Mouse (Mus musculus): ENCODE measurements around the gene Pigc. TPM values are rescaled to one million over a fixed set of nuclear protein-coding genes. Genes with fewer than 3 reads are reported as not detected.
A peak's percentile ranks its signal among the peaks of the same experiment; 100 is the strongest.

Gene Pigc
- total RNA-seq, 2 experiments from 2014 or later = 8.9 to 11.6 TPM

DNA sequence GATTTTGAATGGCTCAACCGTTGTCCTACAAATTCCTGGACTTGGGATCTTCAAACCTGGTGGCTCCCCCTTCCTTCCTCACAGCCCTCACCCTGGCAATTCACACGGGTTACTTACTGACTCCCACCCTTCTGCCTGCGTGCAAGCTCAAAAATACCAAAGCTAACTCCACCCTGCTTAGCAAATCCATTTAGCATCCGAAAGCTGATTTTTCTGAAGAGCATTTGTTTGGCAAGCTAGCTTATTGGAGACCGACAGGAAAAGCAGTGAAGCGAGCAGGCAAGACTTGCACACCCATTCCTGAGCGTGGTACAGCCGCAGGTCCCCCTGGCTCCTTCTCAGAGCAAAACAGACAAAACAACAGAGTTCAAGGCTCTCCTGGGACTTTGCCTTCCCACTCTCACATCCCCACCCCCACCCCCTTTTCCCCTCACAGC is 39.7 kb downstream of the Pigc start:
- peak; percentile 25 to 33 for DNase-seq

DNA sequence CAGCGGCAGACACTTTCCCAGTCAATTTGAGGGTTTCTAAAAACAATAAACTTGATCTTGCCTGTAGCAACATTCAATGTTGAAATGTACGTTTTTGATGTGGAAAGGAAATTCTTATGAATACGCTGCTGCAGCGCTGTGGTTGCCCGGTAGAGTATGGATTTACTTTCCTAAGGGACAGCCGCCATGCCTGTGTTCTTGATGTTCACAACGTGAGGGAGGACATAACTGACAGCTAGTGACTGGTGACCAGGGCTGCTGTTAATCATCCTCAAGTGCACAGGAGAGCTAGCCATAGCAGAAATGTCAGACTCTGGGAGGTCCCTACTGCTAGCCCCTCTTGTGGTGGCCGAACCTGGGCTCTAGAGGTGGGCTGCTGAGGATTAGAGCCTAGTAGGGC is 40.1 kb downstream of the Pigc start:
- no peak for DNase-seq

DNA sequence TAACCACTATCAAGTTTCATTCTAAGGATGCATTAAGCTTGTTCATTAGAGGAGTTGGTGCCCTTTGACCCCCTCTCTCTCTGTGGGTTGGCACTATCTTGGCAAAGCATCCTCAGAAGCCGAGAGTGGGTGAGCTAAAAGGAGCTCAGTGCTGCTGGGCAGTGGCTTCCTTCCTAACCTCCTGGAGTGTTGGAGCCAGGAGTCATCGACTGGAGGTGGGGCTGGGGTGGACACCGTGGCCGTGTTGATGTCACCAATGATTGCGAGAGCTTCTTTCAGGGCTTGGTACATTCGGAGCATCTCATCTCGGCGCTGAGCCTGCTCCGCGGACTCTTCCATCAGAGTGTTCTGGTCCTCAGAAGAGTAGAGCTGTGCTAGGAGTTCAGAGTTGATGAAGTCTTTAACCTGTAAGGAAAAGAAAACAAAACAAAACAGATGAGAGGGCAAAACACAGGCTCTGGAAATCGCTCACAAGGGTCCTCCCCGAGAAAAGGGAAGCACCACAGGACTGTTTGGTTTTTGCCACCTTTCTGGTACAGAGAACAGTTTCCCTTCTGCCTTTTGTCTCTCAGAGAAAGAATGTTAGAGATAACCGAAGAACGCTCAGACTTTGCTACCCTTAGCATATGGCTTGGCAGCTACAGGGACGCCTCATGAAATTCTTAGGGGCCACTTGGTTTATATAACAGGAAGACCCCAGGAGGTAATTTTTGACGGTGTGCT is 42.7 kb downstream of the Pigc start:
- DNase-seq = no peak

DNA sequence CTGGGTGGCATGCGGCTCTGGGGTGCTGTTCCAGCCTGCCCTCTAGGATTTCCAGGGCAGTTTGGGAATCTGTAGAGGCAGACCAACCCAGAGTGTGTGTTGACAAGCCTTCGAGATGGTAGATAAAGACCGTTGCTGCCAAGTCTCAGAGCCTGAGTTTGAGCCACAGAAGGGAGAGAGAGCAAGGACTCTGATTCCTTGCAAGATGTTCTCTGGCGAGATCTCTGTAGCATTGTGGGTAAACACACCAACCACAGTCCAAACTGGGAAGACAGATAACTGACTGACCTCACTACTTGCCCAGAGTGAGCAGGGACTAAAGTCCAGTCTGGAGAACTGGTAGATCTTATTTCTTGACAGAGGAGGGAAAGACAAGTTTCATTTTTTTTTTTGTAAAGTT is 44.6 kb downstream of the Pigc start:
- no peak for DNase-seq

DNA sequence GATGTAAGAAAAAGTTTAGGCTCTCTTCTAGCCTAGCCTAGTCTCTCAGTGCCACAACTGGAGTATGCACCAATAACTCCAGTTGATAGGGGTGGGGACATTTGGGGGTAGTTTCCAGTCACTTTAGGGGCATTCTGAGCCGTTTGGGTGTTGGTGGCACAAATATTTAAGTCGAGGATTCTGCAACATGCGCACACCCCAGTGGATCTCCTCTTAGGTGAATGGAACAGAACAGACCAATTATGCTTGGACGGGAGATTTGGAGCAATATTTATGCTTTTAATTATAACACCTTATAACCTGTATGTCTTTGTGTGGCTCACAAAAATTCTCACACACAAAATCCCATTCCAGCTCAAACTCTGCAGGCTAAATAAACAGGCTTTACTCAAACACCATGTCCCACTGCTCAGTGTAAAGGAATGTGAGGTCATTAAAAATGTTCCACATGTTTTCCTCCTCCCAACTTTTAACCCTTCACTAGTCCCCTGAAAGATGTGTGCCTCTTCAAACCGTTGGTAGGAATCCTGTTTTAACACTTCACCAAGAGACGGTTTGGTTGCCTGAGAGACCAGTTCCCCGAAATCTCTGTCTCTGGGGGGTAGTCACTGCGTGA is 46.4 kb downstream of the Pigc start:
- no peak for DNase-seq

DNA sequence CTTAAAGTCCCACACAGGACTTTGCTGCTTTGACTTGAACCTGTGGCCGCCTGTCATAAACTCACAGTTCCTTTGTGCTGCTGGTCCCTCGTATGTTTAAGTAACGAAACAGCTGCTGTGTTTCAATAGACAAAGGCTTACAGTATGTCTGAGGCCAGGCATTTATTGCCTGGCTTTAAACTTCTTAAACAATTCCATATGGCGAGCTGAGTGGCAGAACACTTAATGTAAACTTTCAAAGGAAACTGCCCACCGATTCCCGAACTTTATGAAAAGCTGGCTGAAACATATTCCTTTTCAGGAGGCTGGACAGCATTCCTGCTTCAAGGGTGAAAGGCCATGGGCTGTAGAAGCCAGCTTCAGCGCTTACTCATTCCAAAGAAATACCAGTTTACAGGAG is 48.0 kb downstream of the Pigc start:
- no peak for DNase-seq

DNA sequence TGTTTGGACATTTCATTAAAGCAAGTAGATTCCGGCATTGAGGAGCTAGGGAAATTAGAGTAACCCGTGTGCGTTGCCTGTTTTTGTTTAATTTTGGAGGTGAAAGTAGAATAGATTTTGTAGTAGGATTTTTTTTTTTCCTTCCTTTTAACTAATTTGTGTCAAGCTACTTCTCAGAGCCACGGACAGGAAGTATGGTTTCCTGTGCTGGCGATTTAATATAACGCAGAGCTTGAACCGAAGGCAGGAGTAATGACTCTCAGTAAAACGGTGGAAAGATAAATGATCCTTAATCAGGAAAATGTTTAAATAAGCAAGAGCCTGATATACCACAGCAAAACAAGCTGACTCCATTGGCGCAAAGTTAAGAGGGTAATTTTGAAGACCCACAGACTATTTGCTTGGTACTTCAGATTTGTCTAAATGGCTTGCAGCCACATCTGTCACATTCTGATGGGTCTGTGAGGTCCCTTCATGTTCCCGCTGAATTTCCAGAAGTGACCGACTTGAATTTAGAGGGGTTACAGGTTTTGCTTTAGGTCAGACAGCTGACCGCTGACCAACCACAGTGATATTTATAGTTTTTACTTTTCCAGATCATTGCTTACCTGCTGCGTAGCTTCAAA is 49.1 kb downstream of the Pigc start:
- no peak for DNase-seq

DNA sequence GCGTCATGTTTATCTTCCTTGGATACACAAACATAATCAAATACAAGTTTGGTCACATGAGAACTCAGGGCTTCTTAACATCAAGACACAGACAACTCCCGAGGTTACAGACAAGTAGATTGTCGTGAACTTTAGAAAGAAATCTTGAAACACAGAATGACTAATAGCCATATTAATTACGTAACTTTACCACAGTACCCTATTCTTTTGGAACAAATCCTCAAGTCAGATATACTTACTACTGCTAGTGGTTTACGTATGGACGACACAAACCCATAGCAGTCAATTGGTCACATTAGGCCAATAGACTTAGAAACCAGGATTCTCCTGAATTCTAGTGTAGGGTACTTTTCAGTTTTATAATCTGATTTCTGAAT is 49.6 kb downstream of the Pigc start:
- DNase-seq = no peak

DNA sequence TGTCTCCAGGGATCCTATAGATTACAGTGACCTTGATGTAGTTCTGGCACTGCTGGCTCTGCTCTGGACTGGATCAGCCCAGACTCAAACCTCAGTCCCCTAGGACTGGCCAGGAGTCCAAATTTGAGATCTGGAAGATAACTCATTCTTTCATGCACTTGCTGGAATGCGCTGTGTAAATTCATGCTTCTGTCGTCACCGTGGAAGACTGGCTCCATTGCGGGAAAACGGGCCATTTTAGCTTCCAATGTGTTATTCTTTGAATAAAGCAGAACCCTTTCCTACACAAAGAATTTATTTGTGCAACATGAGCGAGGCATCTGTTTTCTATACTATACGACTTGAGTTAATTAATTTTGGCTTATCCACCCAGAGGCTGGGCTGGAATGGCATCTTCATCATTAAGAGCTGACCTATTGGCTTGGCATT is 51.3 kb downstream of the Pigc start:
- no peak for DNase-seq

DNA sequence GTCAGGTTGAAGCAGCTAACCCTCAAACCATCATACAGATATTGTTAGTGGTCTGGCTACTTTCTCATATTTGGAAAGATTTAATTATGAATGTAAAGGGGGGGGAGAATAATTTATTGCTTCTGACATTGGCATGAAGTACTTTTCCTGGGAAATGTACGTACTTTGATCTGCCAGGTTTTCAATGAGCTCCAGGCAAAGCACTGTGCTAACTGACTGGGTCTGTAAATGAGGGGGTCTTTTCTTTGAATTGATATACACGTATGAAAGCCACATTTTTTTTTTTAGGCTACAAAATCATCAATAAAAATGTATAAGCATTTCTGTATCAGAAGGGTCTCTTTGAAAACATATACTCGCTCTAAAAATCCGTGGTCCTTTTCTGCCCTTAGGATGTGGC is 51.8 kb downstream of the Pigc start:
- no peak for DNase-seq

Other genes with a start within 250 kb of the Pigc start
- under 1 TPM in 1 of 2 experiments, not detected in 1; 0.15 TPM for gene Fasl, start 180.7 kb upstream of the Pigc start, total RNA-seq (2021)
- 10 to 100 TPM; 14.1 to 14.8 TPM for gene Suco, start 92.5 kb upstream of the Pigc start, total RNA-seq (2021)
- not detected for gene 4930558K02Rik, start 10.4 kb downstream of the Pigc start, total RNA-seq (2021)

Measured in heart, adult 18-20 months (tissue).